13 mouse cellular contexts compared by ENCODE assay signal in the genomic region with DNA sequence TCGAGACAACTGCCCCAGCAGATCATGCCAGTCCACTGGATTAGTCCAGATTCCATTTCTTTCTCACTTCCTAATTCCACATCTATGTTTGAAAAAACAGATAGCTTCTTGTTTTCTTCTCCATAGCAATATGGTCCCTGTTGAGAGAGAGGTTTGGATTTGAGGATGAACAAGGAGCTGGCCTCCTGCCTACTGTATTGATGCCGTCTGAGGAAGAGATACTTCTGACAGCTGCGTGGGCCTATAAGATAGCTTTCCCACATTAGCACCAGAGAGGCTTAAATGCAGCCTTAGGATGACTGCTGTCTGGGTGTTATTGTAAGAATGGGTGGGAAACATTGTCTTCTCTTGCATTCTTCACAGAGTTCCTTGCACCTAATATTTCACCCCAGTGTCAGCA.
A peak's percentile ranks its signal among the peaks of the same experiment; 100 is the strongest.
DNase-seq lines count a peak whose midpoint lies in the region; ATAC-seq lines count a peak whose summit lies in the region.
"Had no signal": no experiment of that assay in that cellular context is flagged by ENCODE, and none has a peak within 500 bp of the region (broad histone marks: within the 10 kb centered on the region; RNA-seq: fewer than 3 reads in every experiment).

No protein-coding gene starts in this region.

- H3K4me1 ChIP-seq in forebrain, embryonic 12.5 days: peaks cover 56% of the 10 kb centered on the region
- peaks cover 52% of the 10 kb centered on the region for H3K4me1 ChIP-seq in hindbrain, embryonic 15.5 days (replicated peaks)
- peaks cover 43% of the 10 kb centered on the region for H3K4me1 ChIP-seq in neural tube, embryonic 12.5 days

- H3K9ac ChIP-seq in forebrain, embryonic 12.5 days: no peak overlapping the region
- H3K9ac ChIP-seq in hindbrain, embryonic 15.5 days: no peak overlapping the region
- no peak overlapping the region for H3K9ac ChIP-seq in neural tube, embryonic 12.5 days

- intact Hi-C loops in left cerebral cortex, postnatal 14 days (cut with DNase I): loop anchor here (2.0 kb wide), 1 partner anchor 37 kb away; no protein-coding TSS in a partner anchor
- intact Hi-C loops in left cerebral cortex, postnatal 4 days (cut with DNase I): no loop called here
- intact Hi-C loops in heart, postnatal 14 days (cut with DNase I): no loop called here

- H3K9me3 ChIP-seq in forebrain, embryonic 12.5 days: no peaks in the 10 kb centered on the region
- no peaks in the 10 kb centered on the region for H3K9me3 ChIP-seq in hindbrain, embryonic 15.5 days
- no peaks in the 10 kb centered on the region; the same call in 1 of the 2 replicates for H3K9me3 ChIP-seq in neural tube, embryonic 12.5 days

- H3K27ac ChIP-seq in forebrain, embryonic 12.5 days: peak overlapping the region; percentile 99
- H3K27ac ChIP-seq in hindbrain, embryonic 15.5 days (replicated peaks): peak overlapping the region; percentile 93
- H3K27ac ChIP-seq in neural tube, embryonic 12.5 days: peak overlapping the region; percentile 11; the same call in 1 of the 2 replicates

- no peaks in the 10 kb centered on the region for H3K36me3 ChIP-seq in forebrain, embryonic 12.5 days (replicated peaks)
- H3K36me3 ChIP-seq in hindbrain, embryonic 15.5 days: no peaks in the 10 kb centered on the region
- H3K36me3 ChIP-seq in neural tube, embryonic 12.5 days: no peaks in the 10 kb centered on the region

- peak; percentile 40 to 52 for DNase-seq in left cerebral cortex, postnatal 14 days (ENCODE audit: low spot score in 2 of 2)
- no peak for DNase-seq in left cerebral cortex, postnatal 4 days
- DNase-seq in liver: no peak
- no peak for DNase-seq in adrenal gland, postnatal 14 days
- DNase-seq in heart, postnatal 14 days: no peak
- DNase-seq: B cell, adult 2 months; cerebellum, adult 8-10 months; kidney, postnatal 14 days had no signal

- no peak overlapping the region for H3K4me3 ChIP-seq in forebrain, embryonic 12.5 days (replicated peaks)
- no peak overlapping the region for H3K4me3 ChIP-seq in hindbrain, embryonic 15.5 days
- no peak overlapping the region for H3K4me3 ChIP-seq in neural tube, embryonic 12.5 days
- H3K4me3 ChIP-seq: erythroblast, embryonic 14.5 days had no signal

- H3K27me3 ChIP-seq in forebrain, embryonic 12.5 days: peaks cover 13% of the 10 kb centered on the region
- no peaks in the 10 kb centered on the region for H3K27me3 ChIP-seq in hindbrain, embryonic 15.5 days
- no peaks in the 10 kb centered on the region for H3K27me3 ChIP-seq in neural tube, embryonic 12.5 days (replicated peaks)

- no peak for ATAC-seq in forebrain, embryonic 12.5 days (ENCODE audit: low FRiP score)
- no peak for ATAC-seq in hindbrain, embryonic 15.5 days (ENCODE audit: low FRiP score, low read depth)
- ATAC-seq in neural tube, embryonic 12.5 days (ENCODE audit: low FRiP score, low read depth): no peak
- ATAC-seq: inflammation-experienced regulatory T-cells, adult 6 months had no signal

- H3K4me2 ChIP-seq in forebrain, embryonic 12.5 days: no peak overlapping the region
- no peak overlapping the region for H3K4me2 ChIP-seq in hindbrain, embryonic 15.5 days
- H3K4me2 ChIP-seq in neural tube, embryonic 12.5 days (replicated peaks): no peak overlapping the region

- WGBS in forebrain, embryonic 12.5 days: 68% methylated on average over 3 of the region's 3 CpGs
- WGBS in hindbrain, embryonic 15.5 days: 62% methylated on average over 3 of the region's 3 CpGs
- WGBS in neural tube, embryonic 12.5 days: 86% methylated on average over 3 of the region's 3 CpGs

Comparison
In these comparisons a context has a peak if more than half of its experiments do, and no peak if none do; other contexts are left out.
1. DNase-seq: peak in left cerebral cortex, postnatal 14 days (2 of 2); none in left cerebral cortex, postnatal 4 days (single experiment), liver (single experiment), adrenal gland, postnatal 14 days (single experiment) and heart, postnatal 14 days (0 of 2).
2. H3K27ac ChIP-seq: peak in every context shown above with its lines; median percentile 99 in forebrain, embryonic 12.5 days; 93 in hindbrain, embryonic 15.5 days; 11 in neural tube, embryonic 12.5 days.